Mouse (Mus musculus) midbrain, embryonic 12.5 days (tissue): ENCODE measurements around the gene Aurkb. TPM values are rescaled to one million over a fixed set of nuclear protein-coding genes. Genes with fewer than 3 reads are reported as not detected.

Experiments used
- ATAC-seq: fragments of 200-750 bp; cut with Nextera tagmentation; 2 replicates; pipeline ENCODE4 v1.8.0; 2017; ENCODE audit warnings: low read depth, moderate TSS enrichment, moderate library complexity; ENCODE audit not compliant: low FRiP score
- H3K27ac ChIP-seq: fragments of 300-500 bp; sonication (generic); replicated peaks from 2 replicates; pipeline ENCODE4 v1.5.1; 2016; ENCODE audit warnings: mild to moderate bottlenecking
- H3K27me3 ChIP-seq: fragments of 300-500 bp; sonication (generic); 2 replicates; pipeline ENCODE4 v1.6.1; 2016; ENCODE audit warnings: mild to moderate bottlenecking
- H3K36me3 ChIP-seq: fragments of 300-500 bp; sonication (generic); 2 replicates; pipeline ENCODE4 v1.6.1; 2016
- H3K4me1 ChIP-seq: fragments of 300-500 bp; sonication (generic); 2 replicates; pipeline ENCODE4 v1.6.1; 2016
- H3K4me2 ChIP-seq: fragments of 300-500 bp; sonication (generic); replicated peaks from 2 replicates; pipeline ENCODE4 v1.6.1; 2016; ENCODE audit warnings: mild to moderate bottlenecking, moderate library complexity
- H3K4me3 ChIP-seq: fragments of 300-500 bp; sonication (generic); 2 replicates; pipeline ENCODE4 v1.5.1; 2016; ENCODE audit warnings: mild to moderate bottlenecking
- H3K9ac ChIP-seq: fragments of 300-500 bp; sonication (generic); replicated peaks from 2 replicates; pipeline ENCODE4 v1.6.1; 2016; ENCODE audit warnings: mild to moderate bottlenecking, moderate library complexity
- H3K9me3 ChIP-seq: fragments of 300-500 bp; sonication (generic); 2 replicates; pipeline ENCODE4 v1.6.1; 2016; ENCODE audit warnings: mild to moderate bottlenecking
- WGBS: fragments of 180-500 bp; shearing (Covaris S2); methylation state at CpG from one replicate; pipeline ENCODE4 v1.1.7; 2016; 5-methylcytosine and 5-hydroxymethylcytosine counted together
- polyA plus RNA-seq: library from polyadenylated mRNA; unstranded; fragments of >200 nt; fragmentation: Nextera tagmentation; extraction: Ambion mirVana; gene quantifications from 2 replicates; pipeline ENCODE4 v1.2.1, GENCODE M21; 2016

Aurkb gene
- polyA plus RNA-seq, 1 experiment from 2014 or later: 142 TPM

GRCm38 (mm10) chr11:69015644-69016441 is 29.6 kb upstream of the Aurkb start, which contains the start of gene Ctc1:
Gene Ctc1 (plus strand): TSS chr11:69015911.
- Histone ChIP-seq H3K36me3 (peaks cover 1% of the 10 kb centered on the region; the same call in 1 of the 2 replicates), H3K27ac (peak within 1 kb of the TSS; percentile 88), H3K4me3 (peak within 1 kb of the TSS; percentile 68), H3K9ac (peak within 1 kb of the TSS; percentile 74), H3K4me1 (peaks cover 26% of the 10 kb centered on the region), H3K4me2 (peak within 1 kb of the TSS; percentile 82), H3K27me3 (no peaks in the 10 kb centered on the region), H3K9me3 (no peaks in the 10 kb centered on the region)
- WGBS: 4% methylated on average over 38 of the region's 38 CpGs
- ATAC-seq: peak; percentile 93

GRCm38 (mm10) chr11:69016755-69017154 is 28.7 kb upstream of the Aurkb start:
- 73% methylated on average over 3 of the region's 3 CpGs for WGBS
- Histone ChIP-seq H3K4me3 (peak overlapping the region; percentile 68), H3K27ac (peak overlapping the region; percentile 88; the same call in 1 of the 2 replicates), H3K36me3 (peaks cover 9% of the 10 kb centered on the region), H3K9me3 (no peaks in the 10 kb centered on the region), H3K4me2 (peak overlapping the region; percentile 82), H3K9ac (peak overlapping the region; percentile 74), H3K4me1 (peaks cover 19% of the 10 kb centered on the region), H3K27me3 (no peaks in the 10 kb centered on the region)
- no peak for ATAC-seq

- Histone ChIP-seq H3K9me3 (no peaks in the 10 kb centered on the region), H3K4me2 (no peak overlapping the region), H3K27me3 (no peaks in the 10 kb centered on the region), H3K36me3 (peaks cover 48% of the 10 kb centered on the region), H3K4me1 (peaks cover 11% of the 10 kb centered on the region), H3K4me3 (no peak overlapping the region), H3K9ac (no peak overlapping the region), H3K27ac (no peak overlapping the region)
- ATAC-seq: no peak
Observed at GRCm38 (mm10) chr11:69020691-69021090, 24.8 kb upstream of the Aurkb start.

- ATAC-seq: no peak
- Histone ChIP-seq H3K4me2 (no peak overlapping the region), H3K9me3 (no peaks in the 10 kb centered on the region), H3K27ac (no peak overlapping the region), H3K9ac (no peak overlapping the region), H3K4me1 (no peaks in the 10 kb centered on the region), H3K36me3 (peaks cover 99% of the 10 kb centered on the region), H3K4me3 (no peak overlapping the region), H3K27me3 (no peaks in the 10 kb centered on the region)
- 97% methylated on average over 3 of the region's 3 CpGs for WGBS
Observed at GRCm38 (mm10) chr11:69026562-69026961, 18.9 kb upstream of the Aurkb start.

- Histone ChIP-seq H3K27me3 (no peaks in the 10 kb centered on the region), H3K9me3 (no peaks in the 10 kb centered on the region), H3K4me2 (no peak overlapping the region), H3K27ac (no peak overlapping the region), H3K4me1 (no peaks in the 10 kb centered on the region), H3K4me3 (no peak overlapping the region), H3K9ac (no peak overlapping the region), H3K36me3 (peaks cover 97% of the 10 kb centered on the region)
- no peak for ATAC-seq
- 58% methylated on average over 2 of the region's 2 CpGs for WGBS
Observed at GRCm38 (mm10) chr11:69028805-69029204, 16.6 kb upstream of the Aurkb start.

- Histone ChIP-seq H3K36me3 (peaks cover 59% of the 10 kb centered on the region), H3K9me3 (no peaks in the 10 kb centered on the region), H3K4me1 (peaks cover 14% of the 10 kb centered on the region), H3K27me3 (no peaks in the 10 kb centered on the region), H3K9ac (no peak overlapping the region), H3K27ac (no peak overlapping the region), H3K4me3 (no peak overlapping the region), H3K4me2 (no peak overlapping the region)
- no peak for ATAC-seq
- 81% methylated on average over 9 of the region's 9 CpGs for WGBS
Observed at GRCm38 (mm10) chr11:69033552-69033951, 11.9 kb upstream of the Aurkb start.

DNA sequence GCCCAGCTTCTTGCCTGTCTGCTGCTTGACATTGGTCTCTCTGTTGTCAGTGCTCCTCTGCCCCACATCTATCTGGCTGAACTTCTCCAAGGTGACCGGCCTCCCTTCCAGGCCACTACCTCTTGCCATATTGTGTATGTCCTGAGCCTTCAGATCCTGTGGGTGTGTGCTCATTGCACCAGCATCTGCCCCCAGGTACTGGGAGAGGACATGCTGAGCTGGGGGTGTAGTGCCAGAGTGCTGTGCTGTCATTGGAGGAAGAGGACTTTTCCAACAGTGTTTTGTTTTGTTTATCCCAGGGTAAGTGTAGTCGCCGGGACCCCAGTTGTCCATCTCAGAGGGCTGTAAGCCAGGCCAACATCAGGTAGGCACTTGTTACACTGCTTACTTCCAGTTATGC is 10.9 kb upstream of the Aurkb start:
- Histone ChIP-seq H3K36me3 (peaks cover 49% of the 10 kb centered on the region), H3K9ac (no peak overlapping the region), H3K4me1 (peaks cover 24% of the 10 kb centered on the region), H3K9me3 (no peaks in the 10 kb centered on the region), H3K4me2 (no peak overlapping the region), H3K27me3 (no peaks in the 10 kb centered on the region), H3K27ac (no peak overlapping the region), H3K4me3 (no peak overlapping the region)
- WGBS: 99% methylated on average over 3 of the region's 3 CpGs
- ATAC-seq: no peak

DNA sequence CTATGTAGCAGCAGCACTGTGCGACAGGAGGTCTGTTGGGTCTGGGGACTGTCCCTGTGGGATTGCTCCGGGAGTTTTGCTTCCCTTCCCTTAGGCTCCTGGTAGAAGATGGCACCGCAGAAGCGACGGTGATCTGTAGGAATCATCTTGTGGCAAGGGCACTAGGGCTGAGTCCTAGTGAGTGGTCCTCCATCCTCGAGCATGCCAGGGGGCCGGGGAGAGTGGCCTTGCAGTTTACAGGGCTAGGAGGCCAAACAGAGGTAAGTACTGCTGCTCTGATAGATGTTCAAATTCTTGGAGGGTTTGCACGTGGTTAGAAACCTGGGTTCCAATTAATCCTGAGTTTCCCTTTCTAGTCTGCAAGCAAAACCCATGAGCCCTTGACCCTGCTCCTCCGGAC is 10.0 kb upstream of the Aurkb start:
- Histone ChIP-seq H3K4me2 (peak overlapping the region; percentile 54; the same call in 1 of the 2 replicates), H3K4me1 (peaks cover 25% of the 10 kb centered on the region), H3K4me3 (peak overlapping the region; percentile 18; the same call in 1 of the 2 replicates), H3K27ac (peak overlapping the region; percentile 63), H3K27me3 (no peaks in the 10 kb centered on the region), H3K36me3 (peaks cover 41% of the 10 kb centered on the region), H3K9ac (no peak overlapping the region), H3K9me3 (no peaks in the 10 kb centered on the region)
- ATAC-seq: no peak
- 80% methylated on average over 9 of the region's 9 CpGs for WGBS

DNA sequence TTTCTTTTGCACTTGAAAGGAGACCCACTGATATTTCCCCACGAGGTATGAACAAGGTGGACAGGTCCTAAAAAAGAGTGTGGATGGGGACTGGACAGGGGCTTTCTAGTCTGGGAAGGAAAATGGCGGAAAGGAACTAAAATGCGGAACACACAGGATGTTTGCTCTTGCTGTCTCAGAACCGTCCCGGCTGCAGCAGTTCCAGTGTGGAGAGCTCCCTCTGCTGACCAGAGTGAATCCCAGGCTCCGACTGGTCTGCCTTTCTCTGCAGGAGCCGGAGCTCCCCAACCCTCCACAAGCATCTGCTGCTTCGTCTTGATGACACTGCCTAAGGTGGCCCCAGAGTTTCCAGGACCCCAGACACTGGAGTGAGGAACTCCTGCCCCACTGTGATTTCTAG is 9.6 kb upstream of the Aurkb start:
- 4% methylated on average over 8 of the region's 8 CpGs for WGBS
- peak overlapping the region; percentile 63 for H3K27ac ChIP-seq
- no peaks in the 10 kb centered on the region for H3K27me3 ChIP-seq
- ATAC-seq: peak; percentile 31; the same call in 1 of the 2 replicates
- peaks cover 25% of the 10 kb centered on the region for H3K4me1 ChIP-seq
- peaks cover 37% of the 10 kb centered on the region for H3K36me3 ChIP-seq
- no peak overlapping the region for H3K9ac ChIP-seq
- H3K4me3 ChIP-seq: peak overlapping the region; percentile 18; the same call in 1 of the 2 replicates
- peak overlapping the region; percentile 54 for H3K4me2 ChIP-seq
- H3K9me3 ChIP-seq: no peaks in the 10 kb centered on the region

DNA sequence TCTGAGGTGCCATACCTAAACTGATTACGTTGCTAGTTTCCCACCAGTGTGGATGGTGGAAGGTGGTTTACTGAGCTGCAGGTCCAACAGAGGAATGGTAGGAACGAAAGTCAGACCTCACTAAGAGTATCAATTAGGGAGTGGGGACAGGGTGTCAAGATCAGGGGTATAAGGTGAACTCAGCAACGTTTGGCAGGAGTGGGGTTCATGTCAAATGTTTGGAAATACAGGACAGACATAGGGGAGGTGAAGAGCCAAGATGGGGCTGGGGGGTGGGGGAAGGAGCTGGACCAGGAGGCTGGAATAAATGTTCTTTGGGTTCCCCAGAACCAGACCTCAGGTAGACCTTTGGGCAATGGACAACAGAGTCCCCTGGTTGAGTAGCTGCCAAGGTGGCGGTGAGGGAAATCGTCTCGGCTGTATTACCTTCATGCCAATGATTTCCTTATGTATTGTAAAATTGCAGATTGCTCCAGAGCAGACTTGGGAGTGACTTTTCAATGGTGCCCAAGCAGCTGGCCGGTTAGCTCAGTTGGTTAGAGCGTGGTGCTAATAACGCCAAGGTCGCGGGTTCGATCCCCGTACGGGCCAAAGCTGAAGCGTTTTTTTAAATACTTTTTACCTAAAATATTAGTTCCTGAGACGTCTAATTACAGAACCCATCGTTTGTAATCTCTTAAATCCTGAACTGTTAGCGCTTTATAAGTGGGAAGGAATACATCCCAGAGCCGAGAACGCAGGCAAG is 8.8 kb upstream of the Aurkb start:
- Histone ChIP-seq H3K4me1 (peaks cover 25% of the 10 kb centered on the region), H3K27ac (peak overlapping the region; percentile 79), H3K4me3 (peak overlapping the region; percentile 68), H3K27me3 (no peaks in the 10 kb centered on the region), H3K9me3 (no peaks in the 10 kb centered on the region), H3K36me3 (peaks cover 29% of the 10 kb centered on the region), H3K9ac (peak overlapping the region; percentile 74), H3K4me2 (peak overlapping the region; percentile 54)
- WGBS: 11% methylated on average over 20 of the region's 20 CpGs
- ATAC-seq: no peak

DNA sequence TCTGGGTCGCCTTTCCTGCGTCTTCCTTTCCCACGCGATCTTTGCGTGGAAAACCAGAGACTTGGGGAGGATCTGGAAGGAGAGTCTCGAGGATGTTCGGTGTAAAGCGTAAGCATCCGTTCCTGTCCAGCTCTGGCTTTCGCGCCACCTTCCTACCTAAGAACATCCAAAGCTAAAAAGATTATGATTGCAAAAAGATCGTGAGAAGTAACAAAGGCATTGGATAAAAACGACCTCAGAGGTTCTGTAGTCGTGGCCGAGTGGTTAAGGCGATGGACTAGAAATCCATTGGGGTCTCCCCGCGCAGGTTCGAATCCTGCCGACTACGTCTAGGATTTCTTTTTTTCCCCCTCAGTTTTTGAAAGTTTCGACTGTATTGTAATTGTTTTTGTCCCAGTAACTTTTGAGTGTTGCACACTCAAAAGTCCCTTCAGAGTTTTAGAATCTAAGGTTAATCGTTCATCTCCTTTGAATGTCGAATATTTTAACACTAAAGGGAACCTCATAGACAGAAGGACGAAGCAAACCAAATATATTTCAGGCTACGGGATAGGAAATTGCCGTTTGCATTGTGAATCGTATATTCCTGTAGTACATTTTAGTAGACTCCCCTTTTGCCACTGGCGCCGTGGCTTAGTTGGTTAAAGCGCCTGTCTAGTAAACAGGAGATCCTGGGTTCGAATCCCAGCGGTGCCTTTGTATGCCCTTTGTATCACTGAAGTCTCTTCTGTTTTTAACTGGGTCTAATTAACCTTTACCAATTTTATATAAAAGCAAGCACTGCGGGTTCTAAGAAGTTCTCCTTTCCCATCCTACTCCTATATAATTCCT is 8.0 kb upstream of the Aurkb start:
- no peak; the same call in 1 of the 2 replicates for ATAC-seq
- Histone ChIP-seq H3K4me2 (peak overlapping the region; percentile 54), H3K27me3 (no peaks in the 10 kb centered on the region), H3K4me3 (peak overlapping the region; percentile 68), H3K36me3 (peaks cover 24% of the 10 kb centered on the region), H3K4me1 (peaks cover 25% of the 10 kb centered on the region), H3K27ac (peak overlapping the region; percentile 79), H3K9ac (peak overlapping the region; percentile 74), H3K9me3 (no peaks in the 10 kb centered on the region)
- under 1% methylated on average over 34 of the region's 34 CpGs for WGBS
